Mouse (Mus musculus): ENCODE measurements around the gene Olfr558. TPM values are rescaled to one million over a fixed set of nuclear protein-coding genes. Genes with fewer than 3 reads are reported as not detected.

The Olfr558 gene
- polyA plus RNA-seq (2016; fragmentation: Nextera tagmentation; extraction: Ambion mirVana) = not detected in 2 replicates

- Histone ChIP-seq H3K4me3 (replicated peaks) (no peak within 1 kb of the TSS), H3K9ac (replicated peaks) (no peak within 1 kb of the TSS), H3K27ac (no peak within 1 kb of the TSS), H3K27me3 (no peaks in the 10 kb centered on the region), H3K36me3 (no peaks in the 10 kb centered on the region), H3K9me3 (no peaks in the 10 kb centered on the region), H3K4me2 (no peak within 1 kb of the TSS), H3K4me1 (replicated peaks) (no peaks in the 10 kb centered on the region)
- ATAC-seq (ENCODE audit: insufficient number of reproducible peaks, insufficient read depth, low FRiP score, low TSS enrichment, low read depth) = no peak
These were observed at the start of gene Olfr558 for GRCm38 (mm10) chr7:102701915-102702314. Gene Olfr558, plus strand, starts transcription at chr7:102702215.

- H3K4me2 ChIP-seq = no peak within 1 kb of the TSS
- no peak for ATAC-seq (ENCODE audit: insufficient number of reproducible peaks, insufficient read depth, low FRiP score, low TSS enrichment, low read depth)
These were observed 43.5 kb upstream of the Olfr558 start, which contains the start of gene Olfr555 for GRCm38 (mm10) chr7:102658523-102658922. Gene Olfr555, plus strand, starts transcription at chr7:102658823.

GRCm38 (mm10) chr7:102664599-102664998 is 37.4 kb upstream of the Olfr558 start, which contains the start of gene Olfr556:
Gene Olfr556, plus strand, starts transcription at chr7:102664899.
- no peak for ATAC-seq (ENCODE audit: insufficient number of reproducible peaks, insufficient read depth, low FRiP score, low TSS enrichment, low read depth)
- H3K36me3 ChIP-seq = no peaks in the 10 kb centered on the region
- H3K4me1 ChIP-seq (replicated peaks) = no peaks in the 10 kb centered on the region
- H3K27ac ChIP-seq = no peak within 1 kb of the TSS
- WGBS = 65% methylated on average over 3 of the region's 3 CpGs
- no peak within 1 kb of the TSS for H3K4me2 ChIP-seq
- H3K9me3 ChIP-seq = no peaks in the 10 kb centered on the region
- H3K27me3 ChIP-seq = no peaks in the 10 kb centered on the region
- no peak within 1 kb of the TSS for H3K4me3 ChIP-seq (replicated peaks)
- H3K9ac ChIP-seq (replicated peaks) = no peak within 1 kb of the TSS

More at GRCm38 (mm10) chr7:102658523-102658922, 43.5 kb upstream of the Olfr558 start, which contains the start of gene Olfr555:
- H3K27ac ChIP-seq = no peak within 1 kb of the TSS
- no peaks in the 10 kb centered on the region for H3K9me3 ChIP-seq
- H3K4me3 ChIP-seq (replicated peaks) = no peak within 1 kb of the TSS
- no peak within 1 kb of the TSS for H3K9ac ChIP-seq (replicated peaks)
- H3K36me3 ChIP-seq = no peaks in the 10 kb centered on the region
- 69% methylated on average over 1 of the region's 1 CpGs for WGBS
- H3K27me3 ChIP-seq = no peaks in the 10 kb centered on the region
- H3K4me1 ChIP-seq (replicated peaks) = no peaks in the 10 kb centered on the region

GRCm38 (mm10) chr7:102665378-102665777 is 36.6 kb upstream of the Olfr558 start:
- Histone ChIP-seq H3K36me3 (no peaks in the 10 kb centered on the region), H3K9ac (replicated peaks) (no peak overlapping the region), H3K4me2 (no peak overlapping the region), H3K4me3 (replicated peaks) (no peak overlapping the region), H3K27ac (no peak overlapping the region), H3K4me1 (replicated peaks) (no peaks in the 10 kb centered on the region), H3K9me3 (no peaks in the 10 kb centered on the region), H3K27me3 (no peaks in the 10 kb centered on the region)
- ATAC-seq (ENCODE audit: insufficient number of reproducible peaks, insufficient read depth, low FRiP score, low TSS enrichment, low read depth) = no peak
- 48% methylated on average over 2 of the region's 2 CpGs for WGBS

GRCm38 (mm10) chr7:102676225-102676624 is 25.8 kb upstream of the Olfr558 start:
- 85% methylated on average over 2 of the region's 2 CpGs for WGBS
- Histone ChIP-seq H3K36me3 (peaks cover 5% of the 10 kb centered on the region; the same call in 1 of the 2 replicates), H3K4me3 (replicated peaks) (no peak overlapping the region), H3K27ac (no peak overlapping the region), H3K9me3 (no peaks in the 10 kb centered on the region), H3K4me2 (no peak overlapping the region), H3K4me1 (replicated peaks) (no peaks in the 10 kb centered on the region), H3K9ac (replicated peaks) (no peak overlapping the region), H3K27me3 (no peaks in the 10 kb centered on the region)
- no peak for ATAC-seq (ENCODE audit: insufficient number of reproducible peaks, insufficient read depth, low FRiP score, low TSS enrichment, low read depth)

GRCm38 (mm10) chr7:102681916-102682315 is 20.1 kb upstream of the Olfr558 start:
- H3K4me1 ChIP-seq (replicated peaks) = no peaks in the 10 kb centered on the region
- 90% methylated on average over 1 of the region's 1 CpGs for WGBS
- no peak overlapping the region for H3K27ac ChIP-seq
- no peaks in the 10 kb centered on the region for H3K9me3 ChIP-seq
- no peaks in the 10 kb centered on the region for H3K27me3 ChIP-seq
- H3K9ac ChIP-seq (replicated peaks) = no peak overlapping the region
- ATAC-seq (ENCODE audit: insufficient number of reproducible peaks, insufficient read depth, low FRiP score, low TSS enrichment, low read depth) = no peak
- no peak overlapping the region for H3K4me3 ChIP-seq (replicated peaks)
- H3K36me3 ChIP-seq = peaks cover 20% of the 10 kb centered on the region; the same call in 1 of the 2 replicates
- H3K4me2 ChIP-seq = no peak overlapping the region

GRCm38 (mm10) chr7:102686944-102687501 is 15.0 kb upstream of the Olfr558 start, which contains the start of gene Trim68:
Gene Trim68, minus strand, starts transcription at chr7:102687327.
- Histone ChIP-seq H3K27me3 (no peaks in the 10 kb centered on the region), H3K4me3 (replicated peaks) (peak within 1 kb of the TSS; percentile 62), H3K36me3 (0 out of 2 replicates have a peak, but pooled peaks cover 9% of the 10 kb centered on the region), H3K27ac (peak within 1 kb of the TSS; percentile 73), H3K4me2 (peak within 1 kb of the TSS; percentile 61), H3K9me3 (no peaks in the 10 kb centered on the region), H3K4me1 (replicated peaks) (no peaks in the 10 kb centered on the region), H3K9ac (replicated peaks) (peak within 1 kb of the TSS; percentile 63)
- WGBS = 0% methylated on average over 40 of the region's 40 CpGs
- peak; percentile 99 for ATAC-seq (ENCODE audit: insufficient number of reproducible peaks, insufficient read depth, low FRiP score, low TSS enrichment, low read depth)

- 79% methylated on average over 5 of the region's 5 CpGs for WGBS
- H3K9ac ChIP-seq (replicated peaks) = no peak within 1 kb of the TSS
- no peaks in the 10 kb centered on the region for H3K36me3 ChIP-seq
- no peaks in the 10 kb centered on the region for H3K27me3 ChIP-seq
- H3K4me1 ChIP-seq (replicated peaks) = no peaks in the 10 kb centered on the region
- H3K9me3 ChIP-seq = no peaks in the 10 kb centered on the region
- H3K27ac ChIP-seq = no peak within 1 kb of the TSS
- no peak within 1 kb of the TSS for H3K4me2 ChIP-seq
- no peak for ATAC-seq (ENCODE audit: insufficient number of reproducible peaks, insufficient read depth, low FRiP score, low TSS enrichment, low read depth)
- no peak within 1 kb of the TSS for H3K4me3 ChIP-seq (replicated peaks)
These were observed 6.5 kb upstream of the Olfr558 start, which contains the start of gene Olfr557 for GRCm38 (mm10) chr7:102695358-102696125. Gene Olfr557, plus strand, starts transcription at chr7:102695910.

- Histone ChIP-seq H3K4me1 (replicated peaks) (no peaks in the 10 kb centered on the region), H3K4me3 (replicated peaks) (no peak overlapping the region), H3K9ac (replicated peaks) (no peak overlapping the region), H3K27me3 (no peaks in the 10 kb centered on the region), H3K36me3 (no peaks in the 10 kb centered on the region), H3K9me3 (no peaks in the 10 kb centered on the region), H3K4me2 (no peak overlapping the region), H3K27ac (no peak overlapping the region)
- ATAC-seq (ENCODE audit: insufficient number of reproducible peaks, insufficient read depth, low FRiP score, low TSS enrichment, low read depth) = no peak
- 86% methylated on average over 7 of the region's 7 CpGs for WGBS
These were observed 3.6 kb upstream of the Olfr558 start for GRCm38 (mm10) chr7:102698461-102698860.

- H3K4me3 ChIP-seq (replicated peaks) = no peak within 1 kb of the TSS
- no peak within 1 kb of the TSS for H3K9ac ChIP-seq (replicated peaks)
- H3K27me3 ChIP-seq = no peaks in the 10 kb centered on the region
- ATAC-seq (ENCODE audit: insufficient number of reproducible peaks, insufficient read depth, low FRiP score, low TSS enrichment, low read depth) = no peak
- WGBS = 45% methylated on average over 1 of the region's 1 CpGs
- no peaks in the 10 kb centered on the region for H3K36me3 ChIP-seq
- no peaks in the 10 kb centered on the region for H3K4me1 ChIP-seq (replicated peaks)
- H3K27ac ChIP-seq = no peak within 1 kb of the TSS
- H3K9me3 ChIP-seq = no peaks in the 10 kb centered on the region
- no peak within 1 kb of the TSS for H3K4me2 ChIP-seq
These were observed 17.0 kb downstream of the Olfr558 start, which contains the start of gene Olfr33 for GRCm38 (mm10) chr7:102718970-102719369. Gene Olfr33, minus strand, starts transcription at chr7:102719070.

GRCm38 (mm10) chr7:102727391-102727790 is 25.4 kb downstream of the Olfr558 start, which contains the start of gene Olfr559:
Gene Olfr559, minus strand, starts transcription at chr7:102727491.
- Histone ChIP-seq H3K27me3 (no peaks in the 10 kb centered on the region), H3K4me1 (replicated peaks) (no peaks in the 10 kb centered on the region), H3K4me2 (no peak within 1 kb of the TSS), H3K36me3 (no peaks in the 10 kb centered on the region), H3K9ac (replicated peaks) (no peak within 1 kb of the TSS), H3K4me3 (replicated peaks) (no peak within 1 kb of the TSS), H3K27ac (no peak within 1 kb of the TSS), H3K9me3 (no peaks in the 10 kb centered on the region)
- no peak for ATAC-seq (ENCODE audit: insufficient number of reproducible peaks, insufficient read depth, low FRiP score, low TSS enrichment, low read depth)
